Mouse (Mus musculus): Measurements from ENCODE around the gene Sumo2.

DNA sequence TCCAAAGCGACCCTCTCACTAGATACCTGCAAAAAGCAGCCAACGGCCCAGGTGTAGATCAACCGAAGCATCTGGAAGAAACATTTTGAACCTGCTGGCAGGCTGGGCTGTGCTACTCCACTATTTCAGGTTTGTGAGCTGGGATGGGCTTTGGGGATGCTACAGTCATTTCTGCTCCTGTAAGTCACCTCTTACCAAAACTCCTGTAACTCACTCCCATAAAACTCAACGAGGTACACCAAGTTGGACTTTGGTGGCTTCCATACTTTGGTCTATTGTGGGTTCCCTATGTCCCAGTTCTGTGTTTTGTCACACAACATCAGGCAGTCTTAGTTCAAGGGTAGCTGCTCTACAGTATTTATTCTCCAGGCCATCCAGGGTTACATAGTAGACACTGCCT is 15.0 kb downstream of the Sumo2 start:
- TF ChIP-seq CTCF (conservative IDR thresholded peaks at IDR 0.05; ENCODE audit: insufficient read depth, insufficient read length, low read depth, low read length) (no peak), POLR2A (IDR thresholded peaks at IDR 0.05; ENCODE audit: low read depth, low read length) (no peak)
